ENCODE assay signal across 17 mouse cellular contexts in genomic region chr9:96554095-96554494, GRCm38 (mm10). TPM values are rescaled to one million over a fixed set of nuclear protein-coding genes. Genes with fewer than 3 reads are reported as not detected.
A peak's percentile ranks its signal among the peaks of the same experiment; 100 is the strongest.
DNase-seq lines count a peak whose midpoint lies in the region; ATAC-seq and TF ChIP-seq lines count a peak whose summit lies in the region.
"Had no signal": no experiment of that assay in that cellular context is flagged by ENCODE, and none has a peak within 500 bp of the region (broad histone marks: within the 10 kb centered on the region; RNA-seq: fewer than 3 reads in every experiment).

No protein-coding gene starts in this region.

- peaks cover 10% of the 10 kb centered on the region for H3K4me1 ChIP-seq in bone marrow macrophage, adult 2 months (ENCODE audit: control insufficient read depth, insufficient read depth, low read length)
- H3K4me1 ChIP-seq: forebrain, embryonic 10.5 days; kidney, embryonic 15.5 days; neural tube, embryonic 15.5 days had no signal

- no peak overlapping the region for H3K4me3 ChIP-seq in layer of hippocampus, adult 2 months
- no peak overlapping the region for H3K4me3 ChIP-seq in bone marrow macrophage, adult 2 months (ENCODE audit: insufficient read depth, low read length)
- H3K4me3 ChIP-seq: forebrain, embryonic 10.5 days; kidney, embryonic 15.5 days; neural tube, embryonic 15.5 days had no signal

- no peak for TF ChIP-seq POLR2A in bone marrow macrophage, adult 2 months (IDR thresholded peaks at IDR 0.05; ENCODE audit: borderline replicate concordance, low read depth, low read length)

- no peak overlapping the region for H3K27ac ChIP-seq in layer of hippocampus, adult 2 months
- peak overlapping the region; percentile 23; the same call in 1 of the 2 replicates for H3K27ac ChIP-seq in bone marrow macrophage, adult 2 months (ENCODE audit: insufficient read depth, low read depth, low read length)
- H3K27ac ChIP-seq: forebrain, embryonic 10.5 days; kidney, embryonic 15.5 days; neural tube, embryonic 15.5 days had no signal

- peak; percentile 41; the same call in 1 of the 2 replicates for ATAC-seq in frontal cortex, adult (ENCODE audit: low TSS enrichment)
- ATAC-seq: hindbrain, embryonic 16.5 days had no signal

- TF ChIP-seq CTCF in layer of hippocampus, adult 2 months (conservative IDR thresholded peaks at IDR 0.05) = peak; percentile 71
- TF ChIP-seq CTCF in bone marrow macrophage, adult 2 months (IDR thresholded peaks at IDR 0.05; ENCODE audit: low read depth, low read length) = 0 out of 2 replicates have a peak, but pooled peaks have one; percentile 9

- no peak for DNase-seq in frontal cortex, postnatal 25 days (ENCODE audit: low spot score in 2 of 2)
- no peak for DNase-seq in layer of hippocampus, adult 2 months (ENCODE audit: low spot score in 2 of 2)
- no peak for DNase-seq in layer of hippocampus, adult 8-10 months (ENCODE audit: low spot score in 2 of 2)
- peak; percentile 35 for DNase-seq in 416B (ENCODE audit: low read depth)
- no peak for DNase-seq in thymus, postnatal 0 days (ENCODE audit: low spot score)
- DNase-seq: adrenal gland, postnatal 25 days; heart, postnatal 10 days had no signal

RNA-seq across cellular contexts. Expression of gene Gm28729, which starts 29.0 kb away (rescaled TPM):
- total RNA-seq in layer of hippocampus, adult 2 months (2021) = under 1 TPM in 1 of 2 experiments, not detected in 1; 0.34 TPM
- under 1 TPM in 3 of 4 experiments, not detected in 1; 0.21 to 0.49 (median 0.23) TPM for total RNA-seq in layer of hippocampus, adult 8-10 months (2022)
- not detected in 2 replicates for polyA plus RNA-seq in bone marrow macrophage, adult 2 months (2012; ENCODE audit: insufficient read depth, insufficient read length, missing spikeins)
- 0.17 TPM in 1 of 2 replicates, not detected in the other for polyA plus RNA-seq in thymus, postnatal 0 days (2015; fragmentation: Nextera tagmentation; extraction: Ambion mirVana)
- total RNA-seq: adrenal gland, postnatal 25 days; common myeloid progenitor, adult 5-6 weeks; granulocyte monocyte progenitor cell, adult 5-6 weeks; heart, postnatal 10 days had no signal
- polyA plus RNA-seq: forebrain, embryonic 10.5 days; G1E; kidney, embryonic 15.5 days; neural tube, embryonic 15.5 days; stomach, embryonic 14.5 days had no signal
